Mouse (Mus musculus): ENCODE data around the gene Clec16a. TPM values are rescaled to one million over a fixed set of nuclear protein-coding genes. Genes with fewer than 3 reads are reported as not detected.

Gene Clec16a
- total and polyA plus RNA-seq, 3 experiments, result 20.0 to 24.2 (median 20.5) TPM

GRCm38 (mm10) chr16:10730941-10731340, 185.8 kb downstream of the Clec16a start:
- no peaks in the 10 kb centered on the region for H3K9me3 ChIP-seq (replicated peaks; ENCODE audit: low read length)
- DNase-seq (ENCODE audit: extremely low read depth), result no peak
- H3K27ac ChIP-seq (ENCODE audit: insufficient read depth, low read depth), result no peak overlapping the region
- no peaks in the 10 kb centered on the region for H3K79me2 ChIP-seq (replicated peaks; ENCODE audit: control insufficient read depth, extremely low read depth, insufficient read depth, poor library complexity, severe bottlenecking)
- H3K36me3 ChIP-seq (replicated peaks in 1 of 2; ENCODE audit: control insufficient read depth in 1 of 2, insufficient read depth in 1 of 2, low read length in 1 of 2), result no peaks in the 10 kb centered on the region
- in situ Hi-C loops (cut with MboI; ENCODE audit: low pct_ligation_motif_present, low pct_unique_long_range_greater_than_20kb, low sequenced_read_pairs) (no loop called here), dilution Hi-C loops (cut with MboI; ENCODE audit: extremely low pct_ligation_motif_present, extremely low pct_unique_long_range_greater_than_20kb, low sequenced_read_pairs) (no loop called here)
- peaks cover 9 to 30% of the 10 kb centered on the region in 2 experiments for H3K4me1 ChIP-seq (ENCODE audit: control insufficient read depth in 1 of 2, insufficient read depth in 2 of 2)
- no peak overlapping the region for H3K4me3 ChIP-seq (replicated peaks in 1 of 3; ENCODE audit: low read depth in 2 of 3, low read length in 2 of 3, poor library complexity in 1 of 3)
- no peak overlapping the region for H3K4me2 ChIP-seq (ENCODE audit: insufficient read depth, low read depth, poor library complexity, severe bottlenecking)
- H3K27me3 ChIP-seq (replicated peaks), result no peaks in the 10 kb centered on the region
- no peak overlapping the region for H3K9ac ChIP-seq (ENCODE audit: insufficient read depth, low read depth)
- TF ChIP-seq RCOR1 (conservative IDR thresholded peaks at IDR 0.05; ENCODE audit: low read depth, low read length) (no peak), HCFC1 (IDR thresholded peaks at IDR 0.05; ENCODE audit: low read depth, low read length) (no peak), RAD21 (IDR thresholded peaks at IDR 0.05; ENCODE audit: low read depth, low read length) (no peak), MYC (IDR thresholded peaks at IDR 0.05; ENCODE audit: low read depth, low read length) (no peak), ELF1 (IDR thresholded peaks at IDR 0.05; ENCODE audit: low read depth, low read length) (no peak), ZNF384 (IDR thresholded peaks at IDR 0.05; ENCODE audit: low read depth, low read length) (no peak), TBP (conservative IDR thresholded peaks at IDR 0.05; ENCODE audit: low read depth, low read length) (no peak), ZMIZ1 (IDR thresholded peaks at IDR 0.05; ENCODE audit: low read depth, low read length) (no peak), JUN (IDR thresholded peaks at IDR 0.05; ENCODE audit: insufficient read depth, low read depth, low read length) (no peak), ETS1 (conservative IDR thresholded peaks at IDR 0.05; ENCODE audit: low read depth, low read length) (no peak), MEF2A (IDR thresholded peaks at IDR 0.05; ENCODE audit: borderline replicate concordance, low read depth, low read length) (no peak), MAX (IDR thresholded peaks at IDR 0.05; ENCODE audit: low read length) (no peak), MXI1 (IDR thresholded peaks at IDR 0.05; ENCODE audit: low read depth, low read length) (no peak), NRF1 (IDR thresholded peaks at IDR 0.05; ENCODE audit: low read depth, low read length) (no peak), CTCF (conservative IDR thresholded peaks at IDR 0.05 in 1 of 2, IDR thresholded peaks at IDR 0.05 in 1 of 2; ENCODE audit: low read depth in 2 of 2, low read length in 2 of 2) (no peak), MAFK (IDR thresholded peaks at IDR 0.05; ENCODE audit: insufficient replicate concordance, low read length) (no peak), SIN3A (IDR thresholded peaks at IDR 0.05; ENCODE audit: low read length) (no peak), JUND (conservative IDR thresholded peaks at IDR 0.05; ENCODE audit: low read depth, low read length) (no peak), KAT2A (IDR thresholded peaks at IDR 0.05; ENCODE audit: insufficient replicate concordance, low read length) (no peak), ZC3H11A (IDR thresholded peaks at IDR 0.05; ENCODE audit: low read depth, low read length) (no peak)

GRCm38 (mm10) chr16:10731785-10732184, 186.6 kb downstream of the Clec16a start:
- H3K9ac ChIP-seq (ENCODE audit: insufficient read depth, low read depth), result no peak overlapping the region
- in situ Hi-C loops (cut with MboI; ENCODE audit: low pct_ligation_motif_present, low pct_unique_long_range_greater_than_20kb, low sequenced_read_pairs) (no loop called here), dilution Hi-C loops (cut with MboI; ENCODE audit: extremely low pct_ligation_motif_present, extremely low pct_unique_long_range_greater_than_20kb, low sequenced_read_pairs) (no loop called here)
- H3K36me3 ChIP-seq (replicated peaks in 1 of 2; ENCODE audit: control insufficient read depth in 1 of 2, insufficient read depth in 1 of 2, low read length in 1 of 2), result no peaks in the 10 kb centered on the region
- H3K4me2 ChIP-seq (ENCODE audit: insufficient read depth, low read depth, poor library complexity, severe bottlenecking), result no peak overlapping the region
- no peaks in the 10 kb centered on the region for H3K9me3 ChIP-seq (replicated peaks; ENCODE audit: low read length)
- no peak overlapping the region for H3K4me3 ChIP-seq (replicated peaks in 1 of 3; ENCODE audit: low read depth in 2 of 3, low read length in 2 of 3, poor library complexity in 1 of 3)
- H3K79me2 ChIP-seq (replicated peaks; ENCODE audit: control insufficient read depth, extremely low read depth, insufficient read depth, poor library complexity, severe bottlenecking), result no peaks in the 10 kb centered on the region
- peaks cover 9 to 30% of the 10 kb centered on the region in 2 experiments for H3K4me1 ChIP-seq (ENCODE audit: control insufficient read depth in 1 of 2, insufficient read depth in 2 of 2)
- H3K27me3 ChIP-seq (replicated peaks), result no peaks in the 10 kb centered on the region
- no peak for TF ChIP-seq SMC3 (IDR thresholded peaks at IDR 0.05; ENCODE audit: low read depth, low read length)
- TF ChIP-seq USF1 (IDR thresholded peaks at IDR 0.05; ENCODE audit: low read depth, low read length), result no peak
- no peak for TF ChIP-seq ZC3H11A (IDR thresholded peaks at IDR 0.05; ENCODE audit: low read depth, low read length)
- no peak for TF ChIP-seq USF2 (conservative IDR thresholded peaks at IDR 0.05; ENCODE audit: low read depth, low read length)
- no peak for TF ChIP-seq SIN3A (IDR thresholded peaks at IDR 0.05; ENCODE audit: low read length)
- no peak for TF ChIP-seq NELFE (IDR thresholded peaks at IDR 0.05; ENCODE audit: low read depth, low read length)
- no peak for TF ChIP-seq MEF2A (IDR thresholded peaks at IDR 0.05; ENCODE audit: borderline replicate concordance, low read depth, low read length)
- no peak for TF ChIP-seq ZMIZ1 (IDR thresholded peaks at IDR 0.05; ENCODE audit: low read depth, low read length)
- no peak for TF ChIP-seq EP300 (IDR thresholded peaks at IDR 0.05; ENCODE audit: low read length)
- no peak for TF ChIP-seq ELF1 (IDR thresholded peaks at IDR 0.05; ENCODE audit: low read depth, low read length)
- TF ChIP-seq MAFK (IDR thresholded peaks at IDR 0.05; ENCODE audit: insufficient replicate concordance, low read length), result no peak
- no peak for TF ChIP-seq TCF12 (IDR thresholded peaks at IDR 0.05; ENCODE audit: low read depth, low read length)
- TF ChIP-seq TBP (conservative IDR thresholded peaks at IDR 0.05; ENCODE audit: low read depth, low read length), result no peak
- TF ChIP-seq CHD2 (IDR thresholded peaks at IDR 0.05; ENCODE audit: low read length), result no peak
- no peak for TF ChIP-seq MAZ (IDR thresholded peaks at IDR 0.05; ENCODE audit: low read depth, low read length)
- TF ChIP-seq MAX (IDR thresholded peaks at IDR 0.05; ENCODE audit: low read length), result no peak
- TF ChIP-seq JUN (IDR thresholded peaks at IDR 0.05; ENCODE audit: insufficient read depth, low read depth, low read length), result no peak
- TF ChIP-seq BHLHE40 (IDR thresholded peaks at IDR 0.05; ENCODE audit: low read depth, low read length), result no peak
- no peak overlapping the region for H3K27ac ChIP-seq (ENCODE audit: insufficient read depth, low read depth)
- no peak for DNase-seq (ENCODE audit: extremely low read depth)
